Mouse (Mus musculus) midbrain, embryonic 16.5 days (tissue): ENCODE data around the gene 1110017D15Rik. TPM values are rescaled to one million over a fixed set of nuclear protein-coding genes. Genes with fewer than 3 reads are reported as not detected.
A peak's percentile ranks its signal among the peaks of the same experiment; 100 is the strongest.

ENCODE experiments used
- ATAC-seq: fragments of 200-750 bp; cut with Nextera tagmentation; 2 replicates; pipeline ENCODE4 v1.8.0; 2017; ENCODE audit warnings: moderate TSS enrichment
- H3K27ac ChIP-seq: fragments of 300-500 bp; sonication (generic); 2 replicates; pipeline ENCODE4 v1.5.1; 2014; ENCODE audit warnings: mild to moderate bottlenecking, low read length, mixed read lengths
- H3K27me3 ChIP-seq: fragments of 300-500 bp; sonication (generic); 2 replicates; pipeline ENCODE4 v1.6.1; 2014; ENCODE audit warnings: low read depth, low read length, mixed read lengths; ENCODE audit not compliant: control insufficient read depth, insufficient read depth
- H3K36me3 ChIP-seq: fragments of 300-500 bp; sonication (generic); 2 replicates; pipeline ENCODE4 v1.6.1; 2014; ENCODE audit warnings: mild to moderate bottlenecking, low read length, moderate library complexity, mixed read lengths; ENCODE audit not compliant: control insufficient read depth, insufficient read depth
- H3K4me1 ChIP-seq: fragments of 300-500 bp; sonication (generic); 2 replicates; pipeline ENCODE4 v1.6.1; 2014; ENCODE audit warnings: mild to moderate bottlenecking, low read length, mixed read lengths; ENCODE audit not compliant: control insufficient read depth, insufficient read depth
- H3K4me2 ChIP-seq: fragments of 300-500 bp; sonication (generic); 2 replicates; pipeline ENCODE4 v1.6.1; 2014; ENCODE audit warnings: mild to moderate bottlenecking, low read length, mixed read lengths
- H3K4me3 ChIP-seq: fragments of 300-500 bp; sonication (generic); 2 replicates; pipeline ENCODE4 v1.5.1; 2014; ENCODE audit warnings: low read depth, mild to moderate bottlenecking, low read length, moderate library complexity, mixed read lengths
- H3K9ac ChIP-seq: fragments of 300-500 bp; sonication (generic); 2 replicates; pipeline ENCODE4 v1.6.1; 2014; ENCODE audit warnings: low read depth, low read length, mixed read lengths
- H3K9me3 ChIP-seq: fragments of 300-500 bp; sonication (generic); replicated peaks from 2 replicates; pipeline ENCODE4 v1.6.1; 2014; ENCODE audit warnings: mild to moderate bottlenecking, low read length, mixed read lengths; ENCODE audit not compliant: control insufficient read depth, poor library complexity, severe bottlenecking
- WGBS: fragments of 180-500 bp; shearing (Covaris S2); extraction: QIAGEN DNeasy Blood & Tissue Kit; methylation state at CpG from one replicate; pipeline ENCODE4 v1.1.7; 2014; 5-methylcytosine and 5-hydroxymethylcytosine counted together
- polyA plus RNA-seq: library from polyadenylated mRNA; unstranded; fragments of >200 nt; fragmentation: Nextera tagmentation; extraction: Ambion mirVana; gene quantifications from 2 replicates; pipeline ENCODE4 v1.2.1, GENCODE M21; 2015

Gene 1110017D15Rik
- polyA plus RNA-seq, 1 experiment from 2014 or later: 18.5 TPM

- H3K27ac ChIP-seq: peak overlapping the region; percentile 62
- ATAC-seq: peak; percentile 65
- peak overlapping the region; percentile 72 for H3K9ac ChIP-seq
- peak overlapping the region; percentile 84 for H3K4me2 ChIP-seq
- H3K4me3 ChIP-seq: peak overlapping the region; percentile 50
- no peaks in the 10 kb centered on the region for H3K36me3 ChIP-seq
- under 1% methylated on average over 29 of the region's 29 CpGs for WGBS
- peaks cover 14% of the 10 kb centered on the region; the same call in 1 of the 2 replicates for H3K4me1 ChIP-seq
- peaks cover 5% of the 10 kb centered on the region; the same call in 1 of the 2 replicates for H3K27me3 ChIP-seq
- no peaks in the 10 kb centered on the region for H3K9me3 ChIP-seq
Measured at GRCm38 (mm10) chr4:41506906-41507305, 10.2 kb downstream of the 1110017D15Rik start.

GRCm38 (mm10) chr4:41506156-41506555 lies 11.0 kb downstream of the 1110017D15Rik start:
- H3K4me3 ChIP-seq: no peak overlapping the region
- no peak overlapping the region for H3K9ac ChIP-seq
- H3K9me3 ChIP-seq: no peaks in the 10 kb centered on the region
- peak overlapping the region; percentile 84 for H3K4me2 ChIP-seq
- no peak for ATAC-seq
- peaks cover 10% of the 10 kb centered on the region for H3K27me3 ChIP-seq
- peaks cover 14% of the 10 kb centered on the region; the same call in 1 of the 2 replicates for H3K4me1 ChIP-seq
- H3K36me3 ChIP-seq: no peaks in the 10 kb centered on the region
- 8% methylated on average over 13 of the region's 13 CpGs for WGBS
- H3K27ac ChIP-seq: no peak overlapping the region

- no peaks in the 10 kb centered on the region for H3K36me3 ChIP-seq
- H3K9me3 ChIP-seq: no peaks in the 10 kb centered on the region
- H3K4me3 ChIP-seq: no peak overlapping the region
- H3K27ac ChIP-seq: no peak overlapping the region
- H3K4me1 ChIP-seq: peaks cover 14% of the 10 kb centered on the region; the same call in 1 of the 2 replicates
- H3K9ac ChIP-seq: no peak overlapping the region
- WGBS: 55% methylated on average over 11 of the region's 11 CpGs
- no peak overlapping the region for H3K4me2 ChIP-seq
- H3K27me3 ChIP-seq: peaks cover 19% of the 10 kb centered on the region
- ATAC-seq: no peak
Measured at GRCm38 (mm10) chr4:41505131-41505551, 12.0 kb downstream of the 1110017D15Rik start.

- no peak overlapping the region for H3K4me3 ChIP-seq
- H3K36me3 ChIP-seq: no peaks in the 10 kb centered on the region
- peaks cover 27% of the 10 kb centered on the region for H3K27me3 ChIP-seq
- H3K4me1 ChIP-seq: peaks cover 14% of the 10 kb centered on the region; the same call in 1 of the 2 replicates
- H3K9me3 ChIP-seq: no peaks in the 10 kb centered on the region
- no peak overlapping the region for H3K4me2 ChIP-seq
- 75% methylated on average over 5 of the region's 5 CpGs for WGBS
- no peak overlapping the region for H3K27ac ChIP-seq
- ATAC-seq: no peak
- no peak overlapping the region for H3K9ac ChIP-seq
Measured at GRCm38 (mm10) chr4:41504325-41504724, 12.8 kb downstream of the 1110017D15Rik start.

- H3K9ac ChIP-seq: peak within 1 kb of the TSS; percentile 42
- H3K27me3 ChIP-seq: peaks cover 33% of the 10 kb centered on the region
- peak within 1 kb of the TSS; percentile 55 for H3K4me2 ChIP-seq
- peak within 1 kb of the TSS; percentile 36 for H3K27ac ChIP-seq
- peak within 1 kb of the TSS; percentile 31 for H3K4me3 ChIP-seq
- H3K4me1 ChIP-seq: peaks cover 17% of the 10 kb centered on the region; the same call in 1 of the 2 replicates
- H3K36me3 ChIP-seq: no peaks in the 10 kb centered on the region; the same call in 1 of the 2 replicates
- WGBS: under 1% methylated on average over 18 of the region's 18 CpGs
- H3K9me3 ChIP-seq: no peaks in the 10 kb centered on the region
- peak; percentile 88 for ATAC-seq
Measured at GRCm38 (mm10) chr4:41502986-41503412, 14.1 kb downstream of the 1110017D15Rik start, which contains the start of gene AI464131. Gene AI464131 (minus strand): TSS chr4:41503076.

- Histone ChIP-seq H3K36me3 (no peaks in the 10 kb centered on the region; the same call in 1 of the 2 replicates), H3K27ac (peak overlapping the region; percentile 36), H3K4me3 (peak overlapping the region; percentile 31), H3K9ac (peak overlapping the region; percentile 42), H3K9me3 (no peaks in the 10 kb centered on the region), H3K27me3 (peaks cover 40% of the 10 kb centered on the region), H3K4me2 (peak overlapping the region; percentile 55), H3K4me1 (peaks cover 13% of the 10 kb centered on the region; the same call in 1 of the 2 replicates)
- 10% methylated on average over 20 of the region's 20 CpGs for WGBS
- ATAC-seq: peak; percentile 43
Measured at GRCm38 (mm10) chr4:41502171-41502940, 14.8 kb downstream of the 1110017D15Rik start.

GRCm38 (mm10) chr4:41500787-41501186 lies 16.3 kb downstream of the 1110017D15Rik start:
- WGBS: 74% methylated on average over 4 of the region's 4 CpGs

GRCm38 (mm10) chr4:41499619-41500018 lies 17.5 kb downstream of the 1110017D15Rik start:
- no peak overlapping the region for H3K9ac ChIP-seq
- no peaks in the 10 kb centered on the region for H3K9me3 ChIP-seq
- no peak overlapping the region; the same call in 1 of the 2 replicates for H3K4me2 ChIP-seq
- H3K36me3 ChIP-seq: no peaks in the 10 kb centered on the region; the same call in 1 of the 2 replicates
- WGBS: 54% methylated on average over 8 of the region's 8 CpGs
- H3K4me3 ChIP-seq: no peak overlapping the region
- H3K27me3 ChIP-seq: peaks cover 49% of the 10 kb centered on the region
- H3K27ac ChIP-seq: no peak overlapping the region
- peaks cover 13% of the 10 kb centered on the region; the same call in 1 of the 2 replicates for H3K4me1 ChIP-seq
- ATAC-seq: no peak

More at GRCm38 (mm10) chr4:41500787-41501186, 16.3 kb downstream of the 1110017D15Rik start:
- H3K9me3 ChIP-seq: no peaks in the 10 kb centered on the region
- ATAC-seq: no peak
- no peak overlapping the region for H3K4me2 ChIP-seq
- H3K36me3 ChIP-seq: no peaks in the 10 kb centered on the region; the same call in 1 of the 2 replicates
- no peak overlapping the region for H3K4me3 ChIP-seq
- H3K9ac ChIP-seq: no peak overlapping the region
- peaks cover 49% of the 10 kb centered on the region for H3K27me3 ChIP-seq
- H3K27ac ChIP-seq: no peak overlapping the region
- peaks cover 13% of the 10 kb centered on the region; the same call in 1 of the 2 replicates for H3K4me1 ChIP-seq
